Mouse (Mus musculus): Measurements from ENCODE around the gene Lsm6. TPM values are rescaled to one million over a fixed set of nuclear protein-coding genes. Genes with fewer than 3 reads are reported as not detected.

Lsm6 gene
- polyA plus RNA-seq, 1 experiment, result 37.2 TPM

GRCm38 (mm10) chr8:78808888-78809287, 12.1 kb downstream of the Lsm6 start:
- Histone ChIP-seq H3K4me1 (ENCODE audit: control insufficient read depth, insufficient read depth, low read length) (no peaks in the 10 kb centered on the region), H3K4me3 (ENCODE audit: insufficient read depth, low read length) (no peak overlapping the region), H3K27ac (ENCODE audit: insufficient read depth, low read depth, low read length) (no peak overlapping the region)
- TF ChIP-seq CTCF (IDR thresholded peaks at IDR 0.05; ENCODE audit: low read depth, low read length), result no peak

GRCm38 (mm10) chr8:78808439-78808838, 12.5 kb downstream of the Lsm6 start:
- Histone ChIP-seq H3K27ac (ENCODE audit: insufficient read depth, low read depth, low read length) (no peak overlapping the region), H3K4me1 (ENCODE audit: control insufficient read depth, insufficient read depth, low read length) (no peaks in the 10 kb centered on the region), H3K4me3 (ENCODE audit: insufficient read depth, low read length) (no peak overlapping the region)
- TF ChIP-seq POLR2A (IDR thresholded peaks at IDR 0.05; ENCODE audit: borderline replicate concordance, low read depth, low read length), result no peak
- TF ChIP-seq CTCF (IDR thresholded peaks at IDR 0.05; ENCODE audit: low read depth, low read length), result no peak

- TF ChIP-seq POLR2A (IDR thresholded peaks at IDR 0.05; ENCODE audit: borderline replicate concordance, low read depth, low read length) (no peak), CTCF (IDR thresholded peaks at IDR 0.05; ENCODE audit: low read depth, low read length) (no peak)
- Histone ChIP-seq H3K27ac (ENCODE audit: insufficient read depth, low read depth, low read length) (no peak overlapping the region), H3K4me1 (ENCODE audit: control insufficient read depth, insufficient read depth, low read length) (no peaks in the 10 kb centered on the region), H3K4me3 (ENCODE audit: insufficient read depth, low read length) (no peak overlapping the region)
Measured at GRCm38 (mm10) chr8:78807283-78807682, 13.7 kb downstream of the Lsm6 start.

- TF ChIP-seq POLR2A (IDR thresholded peaks at IDR 0.05; ENCODE audit: borderline replicate concordance, low read depth, low read length) (no peak), CTCF (IDR thresholded peaks at IDR 0.05; ENCODE audit: low read depth, low read length) (no peak)
- Histone ChIP-seq H3K27ac (ENCODE audit: insufficient read depth, low read depth, low read length) (no peak overlapping the region), H3K4me3 (ENCODE audit: insufficient read depth, low read length) (no peak overlapping the region), H3K4me1 (ENCODE audit: control insufficient read depth, insufficient read depth, low read length) (no peaks in the 10 kb centered on the region)
Measured at GRCm38 (mm10) chr8:78806006-78806405, 14.9 kb downstream of the Lsm6 start.

- TF ChIP-seq CTCF (IDR thresholded peaks at IDR 0.05; ENCODE audit: low read depth, low read length) (no peak), POLR2A (IDR thresholded peaks at IDR 0.05; ENCODE audit: borderline replicate concordance, low read depth, low read length) (no peak)
- Histone ChIP-seq H3K4me3 (ENCODE audit: insufficient read depth, low read length) (no peak overlapping the region), H3K27ac (ENCODE audit: insufficient read depth, low read depth, low read length) (no peak overlapping the region), H3K4me1 (ENCODE audit: control insufficient read depth, insufficient read depth, low read length) (no peaks in the 10 kb centered on the region)
Measured at GRCm38 (mm10) chr8:78801201-78801600, 19.7 kb downstream of the Lsm6 start.

GRCm38 (mm10) chr8:78798671-78799070, 22.3 kb downstream of the Lsm6 start:
- H3K27ac ChIP-seq (ENCODE audit: insufficient read depth, low read depth, low read length), result no peak overlapping the region
- H3K4me1 ChIP-seq (ENCODE audit: control insufficient read depth, insufficient read depth, low read length), result no peaks in the 10 kb centered on the region
- H3K4me3 ChIP-seq (ENCODE audit: insufficient read depth, low read length), result no peak overlapping the region
- TF ChIP-seq CTCF (IDR thresholded peaks at IDR 0.05; ENCODE audit: low read depth, low read length) (no peak), POLR2A (IDR thresholded peaks at IDR 0.05; ENCODE audit: borderline replicate concordance, low read depth, low read length) (no peak)

- no peak overlapping the region for H3K4me3 ChIP-seq (ENCODE audit: insufficient read depth, low read length)
- H3K4me1 ChIP-seq (ENCODE audit: control insufficient read depth, insufficient read depth, low read length), result no peaks in the 10 kb centered on the region
Measured at GRCm38 (mm10) chr8:78797985-78798384, 23.0 kb downstream of the Lsm6 start.

GRCm38 (mm10) chr8:78793231-78793630, 27.7 kb downstream of the Lsm6 start:
- TF ChIP-seq CTCF (IDR thresholded peaks at IDR 0.05; ENCODE audit: low read depth, low read length) (no peak), POLR2A (IDR thresholded peaks at IDR 0.05; ENCODE audit: borderline replicate concordance, low read depth, low read length) (no peak)
- no peak overlapping the region for H3K4me3 ChIP-seq (ENCODE audit: insufficient read depth, low read length)
- no peaks in the 10 kb centered on the region for H3K4me1 ChIP-seq (ENCODE audit: control insufficient read depth, insufficient read depth, low read length)
- no peak overlapping the region for H3K27ac ChIP-seq (ENCODE audit: insufficient read depth, low read depth, low read length)

More at GRCm38 (mm10) chr8:78797985-78798384, 23.0 kb downstream of the Lsm6 start:
- H3K27ac ChIP-seq (ENCODE audit: insufficient read depth, low read depth, low read length), result no peak overlapping the region
- TF ChIP-seq CTCF (IDR thresholded peaks at IDR 0.05; ENCODE audit: low read depth, low read length) (no peak), POLR2A (IDR thresholded peaks at IDR 0.05; ENCODE audit: borderline replicate concordance, low read depth, low read length) (no peak)

- Histone ChIP-seq H3K4me3 (ENCODE audit: insufficient read depth, low read length) (no peak overlapping the region), H3K27ac (ENCODE audit: insufficient read depth, low read depth, low read length) (no peak overlapping the region), H3K4me1 (ENCODE audit: control insufficient read depth, insufficient read depth, low read length) (no peaks in the 10 kb centered on the region)
- no peak for TF ChIP-seq POLR2A (IDR thresholded peaks at IDR 0.05; ENCODE audit: borderline replicate concordance, low read depth, low read length)
- no peak for TF ChIP-seq CTCF (IDR thresholded peaks at IDR 0.05; ENCODE audit: low read depth, low read length)
Measured at GRCm38 (mm10) chr8:78776816-78777215, 44.1 kb downstream of the Lsm6 start.

- Histone ChIP-seq H3K4me1 (ENCODE audit: control insufficient read depth, insufficient read depth, low read length) (no peaks in the 10 kb centered on the region), H3K4me3 (ENCODE audit: insufficient read depth, low read length) (no peak overlapping the region), H3K27ac (ENCODE audit: insufficient read depth, low read depth, low read length) (no peak overlapping the region)
- TF ChIP-seq CTCF (IDR thresholded peaks at IDR 0.05; ENCODE audit: low read depth, low read length), result no peak
Measured at GRCm38 (mm10) chr8:78771256-78771655, 49.7 kb downstream of the Lsm6 start.

GRCm38 (mm10) chr8:78770584-78770983, 50.4 kb downstream of the Lsm6 start:
- no peak for TF ChIP-seq POLR2A (IDR thresholded peaks at IDR 0.05; ENCODE audit: borderline replicate concordance, low read depth, low read length)
- no peak for TF ChIP-seq CTCF (IDR thresholded peaks at IDR 0.05; ENCODE audit: low read depth, low read length)
- no peak overlapping the region for H3K27ac ChIP-seq (ENCODE audit: insufficient read depth, low read depth, low read length)
- H3K4me3 ChIP-seq (ENCODE audit: insufficient read depth, low read length), result no peak overlapping the region
- no peaks in the 10 kb centered on the region for H3K4me1 ChIP-seq (ENCODE audit: control insufficient read depth, insufficient read depth, low read length)
